Mouse (Mus musculus): ENCODE measurements at regions not wholly inside any gene's neighbourhood (a gene's known extent, or its start where the extent isn't known, plus 50 kb on each side); places are given as distances from the start of the nearest gene placed in this dataset.

- DNase-seq (ENCODE audit: inconsistent ontology term): no peak
These were observed 71.9 kb downstream of the Zfp330 start for GRCm38 (mm10) chr8:82702044-82702443.

- no peak for DNase-seq (ENCODE audit: inconsistent ontology term)
These were observed 73.5 kb downstream of the Zfp330 start for GRCm38 (mm10) chr8:82700471-82700870.

GRCm38 (mm10) chr8:82699221-82699620 is 74.7 kb downstream of the Zfp330 start:
- no peak for DNase-seq (ENCODE audit: inconsistent ontology term)

GRCm38 (mm10) chr8:82698071-82698470 is 75.9 kb downstream of the Zfp330 start:
- peak; percentile 36 for DNase-seq (ENCODE audit: inconsistent ontology term)

- no peak for DNase-seq (ENCODE audit: inconsistent ontology term)
These were observed 80.9 kb downstream of the Zfp330 start for GRCm38 (mm10) chr8:82693086-82693485.

- DNase-seq (ENCODE audit: inconsistent ontology term): peak; percentile 49
These were observed 84.6 kb downstream of the Zfp330 start for GRCm38 (mm10) chr8:82689322-82689721.

GRCm38 (mm10) chr8:82685966-82686365 is 88.0 kb downstream of the Zfp330 start:
- no peak for DNase-seq (ENCODE audit: inconsistent ontology term)

- no peak for DNase-seq (ENCODE audit: inconsistent ontology term)
These were observed 95.2 kb downstream of the Zfp330 start for GRCm38 (mm10) chr8:82678793-82679192.

- DNase-seq (ENCODE audit: inconsistent ontology term): no peak
These were observed 96.2 kb downstream of the Zfp330 start for GRCm38 (mm10) chr8:82677781-82678180.

GRCm38 (mm10) chr8:82669241-82669640 is 104.7 kb downstream of the Zfp330 start:
- no peak for DNase-seq (ENCODE audit: inconsistent ontology term)

GRCm38 (mm10) chr8:82665131-82665530 is 108.8 kb downstream of the Zfp330 start:
- DNase-seq (ENCODE audit: inconsistent ontology term): no peak

- DNase-seq (ENCODE audit: inconsistent ontology term): peak; percentile 82
These were observed 133.5 kb downstream of the Zfp330 start for GRCm38 (mm10) chr8:82640502-82640901.

- DNase-seq (ENCODE audit: inconsistent ontology term): peak; percentile 37
These were observed 143.5 kb downstream of the Zfp330 start for GRCm38 (mm10) chr8:82630486-82630885.

GRCm38 (mm10) chr8:82623791-82624431 is 150.0 kb downstream of the Zfp330 start:
- no peak for DNase-seq (ENCODE audit: inconsistent ontology term)

GRCm38 (mm10) chr8:82618668-82619067 is 155.3 kb downstream of the Zfp330 start:
- peak; percentile 82 for DNase-seq (ENCODE audit: inconsistent ontology term)

- DNase-seq (ENCODE audit: inconsistent ontology term): peak; percentile 67
These were observed 172.4 kb downstream of the Zfp330 start for GRCm38 (mm10) chr8:82601556-82601955.

- DNase-seq (ENCODE audit: inconsistent ontology term): no peak
These were observed 170.4 kb upstream of the Il15 start for GRCm38 (mm10) chr8:82573434-82573833.

GRCm38 (mm10) chr8:82538121-82538520 is 135.1 kb upstream of the Il15 start:
- DNase-seq (ENCODE audit: inconsistent ontology term): no peak

GRCm38 (mm10) chr8:82529153-82529552 is 126.1 kb upstream of the Il15 start:
- DNase-seq (ENCODE audit: inconsistent ontology term): no peak

- no peak for DNase-seq (ENCODE audit: inconsistent ontology term)
These were observed 120.8 kb upstream of the Il15 start for GRCm38 (mm10) chr8:82523866-82524265.

- DNase-seq (ENCODE audit: inconsistent ontology term): no peak
These were observed 95.5 kb upstream of the Il15 start for GRCm38 (mm10) chr8:82498496-82498895.

- no peak for DNase-seq (ENCODE audit: inconsistent ontology term)
These were observed 74.8 kb upstream of the Il15 start for GRCm38 (mm10) chr8:82477856-82478255.

GRCm38 (mm10) chr8:82477426-82477769 is 74.4 kb upstream of the Il15 start:
- DNase-seq (ENCODE audit: inconsistent ontology term): no peak
